Mouse (Mus musculus): Measurements from ENCODE around the gene Lmtk3. TPM values are rescaled to one million over a fixed set of nuclear protein-coding genes. Genes with fewer than 3 reads are reported as not detected.

Lmtk3 gene
- polyA plus RNA-seq, 1 experiment from 2014 or later = 0.27 TPM

GRCm38 (mm10) chr7:45853089-45853488 is 69.6 kb downstream of the Lmtk3 start:
- Histone ChIP-seq H3K4me3 (ENCODE audit: low read depth, low read length) (no peak overlapping the region), H3K4me1 (replicated peaks; ENCODE audit: control insufficient read depth, insufficient read depth) (peaks cover 3% of the 10 kb centered on the region; the same call in 1 of the 2 replicates), H3K27ac (replicated peaks) (no peak overlapping the region), H3K36me3 (ENCODE audit: control insufficient read depth, insufficient read depth, low read length) (no peaks in the 10 kb centered on the region), H3K4me2 (replicated peaks; ENCODE audit: low read depth) (no peak overlapping the region), H3K9ac (ENCODE audit: low read length) (no peak overlapping the region), H3K27me3 (ENCODE audit: control insufficient read depth, insufficient read depth, low read length) (no peaks in the 10 kb centered on the region), H3K9me3 (ENCODE audit: control insufficient read depth, low read length) (no peaks in the 10 kb centered on the region)
- ATAC-seq (ENCODE audit: low FRiP score, low TSS enrichment) = no peak
- TF ChIP-seq EP300 (optimal IDR thresholded peaks at IDR 0.05) = no peak
- TF ChIP-seq CTCF (IDR thresholded peaks at IDR 0.05; ENCODE audit: low read depth) = no peak
- 80% methylated on average over 12 of the region's 12 CpGs for WGBS
- no peak for DNase-seq (ENCODE audit: low spot score)

Other genes with a start within 250 kb of the Lmtk3 start
- 16.6 and 16.9 TPM in 2 replicates for gene Hsd17b14, start 228.8 kb upstream of the Lmtk3 start, polyA plus RNA-seq (2015; fragmentation: Nextera tagmentation; extraction: Ambion mirVana)
- gene Bcat2, start 213.6 kb upstream of the Lmtk3 start, polyA plus RNA-seq (2015; fragmentation: Nextera tagmentation; extraction: Ambion mirVana) = 101 and 108 TPM in 2 replicates
- 0.69 and 0.90 TPM in 2 replicates for gene Fgf21, start 168.2 kb upstream of the Lmtk3 start, polyA plus RNA-seq (2015; fragmentation: Nextera tagmentation; extraction: Ambion mirVana)
- gene Fut1, start 166.4 kb upstream of the Lmtk3 start, polyA plus RNA-seq (2015; fragmentation: Nextera tagmentation; extraction: Ambion mirVana) = 1.8 and 2.3 TPM in 2 replicates
- gene Izumo1, start 161.9 kb upstream of the Lmtk3 start, polyA plus RNA-seq (2015; fragmentation: Nextera tagmentation; extraction: Ambion mirVana) = 0.08 TPM in 2 replicates
- gene Rasip1, start 156.2 kb upstream of the Lmtk3 start, polyA plus RNA-seq (2015; fragmentation: Nextera tagmentation; extraction: Ambion mirVana) = 5.4 and 6.3 TPM in 2 replicates
- gene Mamstr, start 143.8 kb upstream of the Lmtk3 start, polyA plus RNA-seq (2015; fragmentation: Nextera tagmentation; extraction: Ambion mirVana) = 4.6 and 5.5 TPM in 2 replicates
- gene Fut2, start 117.3 kb upstream of the Lmtk3 start, polyA plus RNA-seq (2015; fragmentation: Nextera tagmentation; extraction: Ambion mirVana) = 35.1 and 36.1 TPM in 2 replicates
- 0.41 and 0.45 TPM in 2 replicates for gene Ntn5, start 99.7 kb upstream of the Lmtk3 start, polyA plus RNA-seq (2015; fragmentation: Nextera tagmentation; extraction: Ambion mirVana)
- 0.53 and 0.56 TPM in 2 replicates for gene Sec1, start 89.3 kb upstream of the Lmtk3 start, polyA plus RNA-seq (2015; fragmentation: Nextera tagmentation; extraction: Ambion mirVana)
- gene Car11, start 83.9 kb upstream of the Lmtk3 start, polyA plus RNA-seq (2015; fragmentation: Nextera tagmentation; extraction: Ambion mirVana) = 2.7 and 4.4 TPM in 2 replicates
- 8.8 and 12.6 TPM in 2 replicates for gene Dbp, start 78.7 kb upstream of the Lmtk3 start, polyA plus RNA-seq (2015; fragmentation: Nextera tagmentation; extraction: Ambion mirVana)
- gene Rpl18, start 68.3 kb upstream of the Lmtk3 start, polyA plus RNA-seq (2015; fragmentation: Nextera tagmentation; extraction: Ambion mirVana) = 893 and 919 TPM in 2 replicates
- 23.6 and 24.5 TPM in 2 replicates for gene Sphk2, start 65.7 kb upstream of the Lmtk3 start, polyA plus RNA-seq (2015; fragmentation: Nextera tagmentation; extraction: Ambion mirVana)
- gene Fam83e, start 62.5 kb upstream of the Lmtk3 start, polyA plus RNA-seq (2015; fragmentation: Nextera tagmentation; extraction: Ambion mirVana) = 21.6 and 24.8 TPM in 2 replicates
- 0.39 and 0.56 TPM in 2 replicates for gene Spaca4, start 57.9 kb upstream of the Lmtk3 start, polyA plus RNA-seq (2015; fragmentation: Nextera tagmentation; extraction: Ambion mirVana)
- gene Sult2b1, start 931 bp downstream of the Lmtk3 start, polyA plus RNA-seq (2015; fragmentation: Nextera tagmentation; extraction: Ambion mirVana) = 83.2 and 87.1 TPM in 2 replicates
- 59.7 and 62.4 TPM in 2 replicates for gene Cyth2, start 30.8 kb downstream of the Lmtk3 start, polyA plus RNA-seq (2015; fragmentation: Nextera tagmentation; extraction: Ambion mirVana)
- gene Kcnj14, start 41.0 kb downstream of the Lmtk3 start, polyA plus RNA-seq (2015; fragmentation: Nextera tagmentation; extraction: Ambion mirVana) = 0.22 TPM in 2 replicates
- 25.6 and 25.7 TPM in 2 replicates for gene Grwd1, start 47.2 kb downstream of the Lmtk3 start, polyA plus RNA-seq (2015; fragmentation: Nextera tagmentation; extraction: Ambion mirVana)
- 49.8 and 54.6 TPM in 2 replicates for gene Kdelr1, start 89.0 kb downstream of the Lmtk3 start, polyA plus RNA-seq (2015; fragmentation: Nextera tagmentation; extraction: Ambion mirVana)
- 0.35 and 0.38 TPM in 2 replicates for gene Grin2d, start 94.6 kb downstream of the Lmtk3 start, polyA plus RNA-seq (2015; fragmentation: Nextera tagmentation; extraction: Ambion mirVana)
- gene Syngr4, start 113.0 kb downstream of the Lmtk3 start, polyA plus RNA-seq (2015; fragmentation: Nextera tagmentation; extraction: Ambion mirVana) = 0.46 and 0.79 TPM in 2 replicates
- gene Tmem143, start 113.2 kb downstream of the Lmtk3 start, polyA plus RNA-seq (2015; fragmentation: Nextera tagmentation; extraction: Ambion mirVana) = 3.1 and 3.2 TPM in 2 replicates
- gene Emp3, start 137.7 kb downstream of the Lmtk3 start, polyA plus RNA-seq (2015; fragmentation: Nextera tagmentation; extraction: Ambion mirVana) = 135 and 151 TPM in 2 replicates
- gene Ccdc114, start 140.3 kb downstream of the Lmtk3 start, polyA plus RNA-seq (2015; fragmentation: Nextera tagmentation; extraction: Ambion mirVana) = 1.7 and 2.3 TPM in 2 replicates
- gene Abcc6, start 246.6 kb downstream of the Lmtk3 start, polyA plus RNA-seq (2015; fragmentation: Nextera tagmentation; extraction: Ambion mirVana) = 0.44 and 0.87 TPM in 2 replicates
- gene Nomo1, start 250.0 kb downstream of the Lmtk3 start, polyA plus RNA-seq (2015; fragmentation: Nextera tagmentation; extraction: Ambion mirVana) = 19.3 and 20.3 TPM in 2 replicates

Data from stomach, postnatal 0 days (tissue).